Mouse (Mus musculus): ENCODE data around the gene Icosl. TPM values are rescaled to one million over a fixed set of nuclear protein-coding genes. Genes with fewer than 3 reads are reported as not detected.
"Not testable (repeated sequence)": the region's sequence is repeated elsewhere in the genome, so short reads cannot be mapped to it uniquely, and the experiment has no call there.

Gene Icosl
- total RNA-seq (2015; ENCODE audit: low replicate concordance) (2.9 and 3.4 TPM in 2 replicates), total RNA-seq (2017; ENCODE audit: low replicate concordance) (0.13 and 0.53 TPM in 2 replicates)

DNA sequence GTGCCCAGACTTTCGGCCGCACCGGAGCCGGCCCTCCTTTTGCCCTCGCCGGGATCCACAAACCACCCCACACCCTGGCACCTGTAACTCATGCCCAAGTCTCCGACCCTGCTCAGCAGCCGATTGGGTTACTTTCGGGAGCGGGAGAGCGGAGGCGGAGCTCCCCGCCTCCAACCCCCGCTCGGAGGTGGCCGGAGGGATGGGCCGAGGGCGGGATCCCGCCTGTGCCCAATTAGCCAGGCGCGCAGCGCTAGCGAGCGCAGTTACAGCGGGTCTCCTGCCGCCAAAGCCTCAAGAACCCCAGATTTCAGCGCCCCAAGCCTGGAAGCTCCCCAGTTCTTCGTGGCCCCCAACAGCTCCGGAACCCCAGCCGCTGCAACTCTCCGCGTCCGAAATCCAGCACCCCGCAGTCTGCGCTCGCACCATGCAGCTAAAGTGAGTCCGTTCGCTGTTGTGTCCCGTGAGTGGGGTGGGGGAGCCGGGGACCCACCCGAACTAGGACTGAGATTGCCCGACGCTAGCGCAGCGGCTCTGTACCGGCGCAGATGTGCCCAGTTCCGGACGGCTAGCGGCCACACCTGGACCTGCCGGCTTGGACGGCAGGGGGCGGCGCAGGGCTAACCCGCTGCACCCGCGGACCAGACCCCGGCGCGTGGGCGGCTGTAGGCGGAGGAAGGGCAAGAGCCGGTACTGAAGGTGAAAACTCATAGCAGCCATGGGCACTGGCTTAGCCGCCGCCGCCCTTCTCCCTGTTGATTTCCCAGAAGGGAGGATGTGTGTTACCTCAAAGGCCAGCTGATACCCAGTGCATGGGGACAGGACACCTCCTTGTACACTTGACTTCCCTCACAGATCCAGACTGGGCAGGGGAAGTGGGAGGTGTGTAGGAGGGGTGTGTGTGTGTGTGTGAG is at the start of gene Icosl:
Gene Icosl (plus strand): TSS at position 202 of the 911 bp plus-strand sequence.
- no peak for ATAC-seq (replicated peaks; ENCODE audit: low FRiP score, poor library complexity, severe bottlenecking)

DNA sequence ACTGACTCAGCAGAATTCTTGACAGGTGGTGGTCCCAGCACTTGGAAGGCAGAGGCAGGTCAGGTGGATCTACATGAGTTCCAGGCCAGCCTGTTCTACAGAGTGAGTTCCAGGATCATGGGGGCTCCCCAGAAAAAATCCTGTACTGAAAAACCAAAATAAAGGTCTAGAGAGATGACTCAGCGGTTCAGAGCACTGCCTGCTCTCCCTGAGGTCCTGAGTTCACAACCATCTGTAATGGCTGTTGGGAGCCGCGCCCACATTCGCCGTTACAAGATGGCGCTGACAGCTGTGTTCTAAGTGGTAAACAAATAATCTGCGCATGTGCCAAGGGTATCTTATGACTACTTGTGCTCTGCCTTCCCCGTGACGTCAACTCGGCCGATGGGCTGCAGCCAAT is 49.1 kb upstream of the Icosl start:
- not testable (repeated sequence) for ATAC-seq (replicated peaks; ENCODE audit: low FRiP score, poor library complexity, severe bottlenecking)

DNA sequence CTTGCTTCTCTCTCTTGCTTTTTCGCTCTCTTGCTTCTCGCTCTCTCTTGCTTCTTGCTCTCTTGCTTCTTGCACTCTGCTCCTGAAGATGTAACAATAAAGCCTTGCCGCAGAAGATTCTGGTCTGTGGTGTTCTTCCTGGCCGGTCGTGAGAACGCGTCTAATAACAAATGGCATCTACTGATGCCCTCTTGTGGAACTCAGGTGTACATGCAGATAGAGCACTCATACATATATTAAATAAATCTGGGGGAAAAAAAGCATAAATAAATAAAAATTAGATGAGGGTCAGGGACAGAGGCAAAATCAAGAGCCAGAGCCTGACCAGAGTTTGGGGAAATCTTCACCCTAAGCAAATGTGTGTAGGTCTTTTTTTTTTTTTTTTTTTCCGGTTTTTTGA is 43.6 kb upstream of the Icosl start:
- not testable (repeated sequence) for ATAC-seq (replicated peaks; ENCODE audit: low FRiP score, poor library complexity, severe bottlenecking)

DNA sequence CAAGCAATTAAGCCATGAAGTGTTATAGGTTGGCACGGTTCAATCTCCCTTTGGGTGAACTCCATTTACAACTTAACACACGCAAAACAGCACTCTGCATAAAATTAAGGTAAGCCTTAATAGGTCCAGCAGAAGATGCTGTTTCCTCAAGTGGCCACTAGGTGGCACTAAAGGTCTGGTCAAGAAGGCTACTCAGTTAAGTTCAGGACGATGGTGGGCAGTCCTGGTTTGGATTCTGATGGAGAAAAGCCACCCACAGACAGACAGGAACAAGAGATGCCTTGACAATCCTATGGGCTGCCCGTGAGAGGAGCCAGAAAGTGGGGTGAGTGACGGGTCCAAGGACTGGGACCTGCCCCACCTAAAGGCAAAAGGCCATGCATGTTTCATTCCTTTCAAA is 41.0 kb upstream of the Icosl start:
- peak; percentile 79 for ATAC-seq (replicated peaks; ENCODE audit: low FRiP score, poor library complexity, severe bottlenecking)

DNA sequence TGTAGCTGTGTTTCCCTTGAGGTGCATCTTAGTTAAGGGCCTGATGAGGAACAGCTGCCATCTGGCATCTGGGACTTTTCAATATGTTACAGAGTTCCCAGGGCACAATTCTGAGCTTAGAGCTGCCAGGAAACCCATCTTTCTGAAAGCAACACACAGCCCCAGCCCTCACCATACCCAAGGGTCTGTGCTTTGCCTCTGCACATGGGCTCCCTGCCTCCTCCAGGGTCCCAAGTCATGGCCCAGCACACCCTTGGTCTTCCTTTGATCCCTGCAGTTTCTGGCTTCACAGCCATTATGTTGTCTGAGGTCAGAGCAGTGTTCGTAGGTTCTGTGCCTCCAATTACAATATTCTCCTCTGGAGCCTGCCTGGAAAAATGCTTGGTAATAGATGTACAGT is 40.0 kb upstream of the Icosl start:
- ATAC-seq (replicated peaks; ENCODE audit: low FRiP score, poor library complexity, severe bottlenecking), result no peak

DNA sequence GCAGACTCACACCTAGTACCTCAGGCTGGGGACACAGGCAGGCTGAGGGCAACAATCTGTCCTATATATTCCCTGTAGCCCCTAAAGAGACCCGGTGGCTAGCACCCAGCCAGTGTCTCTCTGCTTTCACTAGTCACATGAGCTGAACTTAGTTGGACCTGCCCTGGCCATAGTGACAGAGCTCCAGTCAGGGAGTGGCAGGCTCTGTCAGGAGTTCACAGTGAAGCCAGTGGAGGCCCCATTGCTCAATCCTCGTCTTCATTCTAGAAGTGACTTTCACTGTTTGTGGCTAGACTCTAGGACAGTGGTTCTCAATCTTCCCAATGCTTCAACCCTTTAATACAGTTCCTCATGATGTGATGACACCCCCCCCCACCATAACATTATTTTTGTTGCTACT is 37.1 kb upstream of the Icosl start:
- no peak for ATAC-seq (replicated peaks; ENCODE audit: low FRiP score, poor library complexity, severe bottlenecking)

DNA sequence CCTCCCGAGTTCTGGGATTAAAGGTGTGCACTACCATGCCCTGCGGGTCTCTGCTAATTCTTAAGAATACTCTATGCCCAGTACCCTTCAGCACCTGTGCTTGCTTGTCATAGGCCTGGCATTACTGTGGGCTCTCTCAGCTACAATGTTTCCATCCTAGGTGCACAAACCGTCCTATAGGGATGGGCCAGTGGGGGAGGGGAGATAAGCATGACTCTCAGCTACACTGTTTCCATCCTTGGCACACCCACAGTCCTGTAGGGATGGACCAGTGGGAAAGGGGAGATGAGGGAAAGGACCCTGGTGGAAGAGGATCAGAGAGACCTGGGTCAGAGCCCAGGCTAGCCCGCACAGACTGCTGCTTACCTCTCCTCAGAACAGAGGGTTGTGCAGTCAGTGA is 32.0 kb upstream of the Icosl start:
- no peak for ATAC-seq (replicated peaks; ENCODE audit: low FRiP score, poor library complexity, severe bottlenecking)

DNA sequence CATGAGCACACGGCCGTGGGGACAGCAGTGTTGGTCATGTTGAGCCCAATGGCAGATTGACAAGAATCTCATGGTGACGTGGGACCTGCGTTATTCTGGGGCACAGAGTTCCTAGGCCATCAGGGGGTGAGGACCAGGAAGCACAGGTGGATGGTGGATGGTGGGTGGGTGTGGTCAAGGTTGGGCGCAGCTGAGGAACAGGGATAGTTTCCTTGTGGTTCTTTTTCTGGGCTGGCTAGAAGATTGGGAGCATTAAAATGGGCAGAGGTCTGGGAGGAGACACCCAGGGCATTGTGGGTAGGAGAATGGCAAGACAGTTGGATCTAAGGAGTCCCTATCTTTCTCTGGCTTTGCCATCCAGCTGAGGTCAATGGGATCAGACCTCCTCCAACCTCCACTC is 27.5 kb upstream of the Icosl start, which contains the start of gene Dnmt3l:
Gene Dnmt3l (plus strand): TSS at position 301 of the 400 bp plus-strand sequence.
- no peak for ATAC-seq (replicated peaks; ENCODE audit: low FRiP score, poor library complexity, severe bottlenecking)

DNA sequence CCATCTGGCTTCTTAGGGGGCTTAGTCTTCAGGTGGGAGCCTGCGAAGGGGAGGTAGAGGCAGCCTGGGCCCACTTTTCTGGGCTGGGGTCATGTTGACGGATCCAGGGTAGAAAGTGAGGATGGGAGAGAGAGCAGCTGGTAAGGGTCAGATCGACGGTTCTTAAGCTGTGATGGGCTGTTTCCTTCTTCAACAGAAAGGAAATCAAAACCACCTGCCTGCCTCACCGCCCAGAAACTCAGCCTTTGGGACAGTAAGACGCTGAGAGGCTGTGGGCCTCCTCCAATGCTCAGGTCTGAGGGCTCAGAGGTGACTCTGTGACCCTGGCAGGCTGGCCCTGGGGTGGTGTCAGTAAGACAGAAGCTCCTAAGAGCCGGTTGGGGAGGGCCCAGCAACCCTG is 27.0 kb upstream of the Icosl start:
- no peak for ATAC-seq (replicated peaks; ENCODE audit: low FRiP score, poor library complexity, severe bottlenecking)

DNA sequence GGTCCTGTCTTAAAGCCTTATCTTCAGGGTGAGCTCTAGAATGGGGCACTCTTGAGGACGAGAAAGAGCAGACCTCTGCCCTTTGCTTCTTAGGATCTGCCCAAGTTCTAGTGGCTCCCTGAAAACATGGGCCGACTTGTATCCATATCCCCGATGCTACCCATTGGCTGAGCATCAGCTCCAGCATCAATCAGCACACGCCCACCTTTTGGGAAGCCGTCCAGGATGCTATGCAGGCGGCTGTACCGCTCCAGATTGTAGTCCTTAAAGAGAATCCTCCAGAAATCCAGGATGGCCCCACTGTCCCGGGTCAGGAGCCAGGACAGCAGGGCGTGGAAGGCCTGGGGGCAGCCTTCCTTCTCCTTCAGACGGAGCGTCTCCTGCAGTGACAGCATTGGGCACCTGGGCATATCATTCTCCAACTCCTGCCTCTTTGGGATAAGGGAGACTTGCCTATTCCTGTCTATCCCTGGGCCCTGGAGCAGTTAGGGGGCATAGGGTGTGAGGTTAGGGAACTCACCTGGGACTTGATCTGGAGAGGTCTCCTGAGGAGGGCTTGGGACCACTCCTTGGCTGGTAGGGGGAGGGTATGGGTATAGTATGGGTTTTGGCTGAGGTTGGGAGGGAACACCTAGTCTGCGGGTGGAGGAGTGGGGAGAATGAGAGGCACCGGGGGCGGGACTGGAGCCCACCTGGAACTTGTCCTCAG is 26.3 kb upstream of the Icosl start:
- 0 out of 2 replicates have a peak, but pooled peaks have one; percentile 13 for ATAC-seq (replicated peaks; ENCODE audit: low FRiP score, poor library complexity, severe bottlenecking)

DNA sequence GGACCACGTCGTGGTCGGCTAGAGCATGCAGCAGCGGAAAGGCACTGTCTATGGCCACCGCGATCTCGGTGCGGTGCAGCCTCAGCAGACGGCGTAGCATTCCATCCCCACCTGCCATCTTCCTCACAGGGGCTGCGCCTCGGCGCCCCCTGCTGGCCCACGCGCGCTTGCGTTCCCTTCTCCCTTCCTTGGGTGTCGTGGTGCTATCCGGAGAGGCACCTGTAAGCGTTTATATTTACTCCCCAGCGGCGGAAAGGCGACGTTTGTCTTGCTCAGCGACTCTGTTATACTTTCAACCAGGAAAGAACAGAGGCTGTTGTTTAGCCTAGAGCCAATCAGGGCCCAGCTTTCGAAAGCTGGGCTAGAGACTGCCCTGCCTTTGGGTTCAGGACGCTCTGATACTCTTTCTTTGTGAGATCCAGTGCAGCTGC is 25.7 kb upstream of the Icosl start, which contains the start of gene Aire:
Gene Aire (minus strand): TSS at position 205 of the 431 bp plus-strand sequence.
- peak; percentile 12; the same call in 1 of the 2 replicates for ATAC-seq (replicated peaks; ENCODE audit: low FRiP score, poor library complexity, severe bottlenecking)

DNA sequence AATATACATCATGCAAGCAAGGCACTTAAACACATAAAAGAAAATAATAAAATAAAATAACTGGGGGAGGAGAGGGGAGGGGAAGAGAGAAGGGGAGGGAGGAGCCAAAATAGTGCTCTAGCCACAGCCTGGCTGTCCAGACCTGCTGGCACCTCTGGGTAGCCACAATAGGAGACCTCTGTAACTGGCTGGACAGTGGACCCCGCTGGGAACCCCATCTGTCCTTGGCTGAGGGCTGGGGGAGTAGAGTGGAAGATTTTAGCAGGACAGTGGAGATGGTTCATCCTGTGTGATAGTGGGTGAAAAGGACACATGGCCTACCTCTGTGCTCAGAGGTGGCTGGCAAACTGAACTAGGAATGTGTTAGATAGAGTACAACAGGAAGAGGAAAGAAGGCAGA is 24.6 kb upstream of the Icosl start:
- no peak for ATAC-seq (replicated peaks; ENCODE audit: low FRiP score, poor library complexity, severe bottlenecking)

DNA sequence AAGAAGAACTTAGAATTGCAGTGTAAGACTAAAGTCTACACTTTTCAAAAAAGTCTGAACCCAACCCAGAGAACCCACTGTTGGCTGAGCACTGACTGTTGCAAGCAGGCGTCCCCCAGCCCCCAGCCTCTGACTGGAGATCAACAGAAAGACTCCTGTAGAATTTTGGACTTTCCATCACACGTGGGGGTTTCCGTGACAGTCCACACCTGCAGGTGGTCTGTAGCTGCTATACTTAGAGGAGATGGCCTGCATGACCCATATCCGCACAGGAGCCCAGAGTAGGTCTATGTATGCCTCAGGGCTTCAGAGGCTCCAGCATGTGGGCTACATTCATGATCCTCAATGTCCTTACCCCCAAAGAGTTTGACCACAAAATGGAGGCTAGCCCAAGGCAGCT is 22.7 kb upstream of the Icosl start:
- no peak for ATAC-seq (replicated peaks; ENCODE audit: low FRiP score, poor library complexity, severe bottlenecking)

DNA sequence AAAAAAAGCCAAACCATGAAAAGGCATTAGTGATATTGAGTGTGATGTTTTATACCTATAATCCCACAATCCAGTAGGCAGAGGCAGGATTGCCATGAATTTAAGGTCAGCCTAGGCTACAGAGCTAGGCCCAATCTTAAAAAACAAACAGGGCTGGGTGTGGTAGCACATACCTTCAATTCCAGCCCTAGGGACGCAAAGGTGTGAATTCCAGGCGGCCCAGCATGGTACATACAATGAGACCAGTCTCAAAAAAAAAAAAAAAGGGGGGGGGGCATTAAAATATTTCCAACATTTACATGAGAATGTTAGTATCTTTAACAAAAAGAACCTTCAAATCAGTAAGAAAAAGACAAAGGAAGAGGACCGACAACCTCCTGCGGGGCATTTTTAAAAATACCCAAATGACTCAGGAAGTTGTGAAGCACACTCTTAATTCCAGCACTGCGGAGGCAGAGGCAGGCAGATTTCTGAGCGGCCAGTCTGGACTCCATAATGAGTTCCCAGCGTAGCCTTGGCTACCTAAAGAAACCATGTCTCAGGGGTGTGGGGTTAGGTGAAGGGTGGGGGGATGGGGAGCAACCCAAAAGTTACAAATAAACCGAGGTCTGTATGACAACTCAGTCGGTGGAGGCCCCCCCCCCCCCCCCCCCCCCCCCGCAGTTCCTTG is 20.9 kb upstream of the Icosl start:
- ATAC-seq (replicated peaks; ENCODE audit: low FRiP score, poor library complexity, severe bottlenecking), result no peak

DNA sequence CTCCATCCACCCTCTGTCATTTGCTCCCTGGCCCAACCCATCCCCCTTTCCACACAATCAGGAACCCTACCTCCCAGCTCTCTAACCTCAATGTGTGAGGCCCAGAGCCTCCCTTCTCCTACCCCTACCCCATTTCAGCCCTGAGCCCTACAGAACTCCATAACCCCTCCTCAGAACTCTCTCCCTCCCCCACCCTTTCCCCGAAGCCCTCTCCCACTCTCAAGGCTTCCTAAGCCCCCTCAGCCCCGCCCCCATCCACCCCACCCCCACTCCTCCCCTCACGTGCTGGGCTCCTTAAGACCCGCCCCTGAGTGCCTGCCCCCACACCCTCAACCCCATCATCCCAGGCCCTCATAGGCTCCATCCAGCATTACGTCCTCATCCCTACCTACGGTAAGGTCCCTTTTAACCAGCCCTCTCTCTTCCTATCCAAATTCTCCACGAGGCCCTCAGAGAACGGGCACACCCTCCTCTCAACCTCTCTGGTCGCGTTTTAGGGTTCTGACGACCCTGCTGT is 19.5 kb upstream of the Icosl start:
- ATAC-seq (replicated peaks; ENCODE audit: low FRiP score, poor library complexity, severe bottlenecking), result no peak

DNA sequence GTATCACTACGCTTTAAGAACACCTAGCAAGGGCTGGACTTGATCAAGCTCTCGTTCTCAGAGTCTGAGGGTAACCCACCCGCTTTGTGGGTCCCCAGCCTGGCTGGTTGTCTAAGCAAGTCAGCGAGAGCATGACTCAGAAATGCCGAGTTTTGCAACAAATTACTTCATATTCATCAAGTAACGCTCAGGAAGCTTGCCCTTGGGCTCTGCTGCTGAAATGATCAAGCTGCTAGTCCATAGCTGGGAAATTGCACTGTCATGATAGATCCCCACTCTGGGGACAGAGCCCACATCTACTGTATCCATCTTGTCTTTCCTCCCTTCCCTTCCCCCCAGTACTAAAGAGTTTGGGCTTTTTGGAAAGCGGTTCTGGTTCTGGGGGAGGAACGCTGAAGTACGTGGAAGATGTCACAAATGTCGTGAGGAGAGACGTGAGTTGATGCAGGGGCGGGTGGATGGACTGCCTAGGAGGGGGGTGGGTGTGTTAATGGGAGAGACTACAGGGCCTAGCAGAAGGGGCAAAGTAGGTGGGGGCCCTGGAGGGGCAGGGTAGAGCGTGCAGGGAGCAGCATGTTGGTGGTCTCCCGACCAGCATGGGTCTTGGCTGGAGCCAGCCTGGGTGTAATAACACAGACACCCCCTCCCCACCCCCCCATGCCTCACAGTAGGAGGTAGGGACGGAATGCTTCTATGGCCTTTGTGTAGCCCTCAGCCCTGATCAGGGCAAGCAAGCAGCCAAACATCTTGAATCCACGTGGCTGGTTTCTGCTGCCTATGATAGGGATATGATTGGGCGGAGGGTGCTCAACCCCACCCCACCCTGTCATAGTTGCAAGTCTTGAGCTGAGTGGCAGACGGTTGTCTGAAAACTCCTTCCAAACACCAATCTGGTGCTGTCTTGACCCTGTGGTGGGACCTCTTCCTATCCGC is 14.2 kb upstream of the Icosl start:
- no peak for ATAC-seq (replicated peaks; ENCODE audit: low FRiP score, poor library complexity, severe bottlenecking)

DNA sequence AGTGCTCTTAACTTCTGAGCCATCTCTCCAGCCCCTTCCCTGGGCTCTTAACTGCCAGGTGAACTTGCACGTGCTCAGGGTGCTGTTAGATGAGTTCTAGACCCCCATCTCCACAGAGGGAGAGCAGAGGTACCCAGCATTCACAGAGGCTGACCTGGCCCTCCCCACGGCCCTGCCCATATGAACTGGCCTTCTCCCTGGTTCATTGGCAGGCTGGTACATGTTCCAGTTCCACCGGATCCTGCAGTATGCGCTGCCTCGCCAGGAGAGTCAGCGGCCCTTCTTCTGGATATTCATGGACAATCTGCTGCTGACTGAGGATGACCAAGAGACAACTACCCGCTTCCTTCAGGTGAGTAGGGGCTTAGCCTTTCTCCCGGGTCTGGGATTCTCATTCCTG is 12.0 kb upstream of the Icosl start:
- ATAC-seq (replicated peaks; ENCODE audit: low FRiP score, poor library complexity, severe bottlenecking), result no peak

DNA sequence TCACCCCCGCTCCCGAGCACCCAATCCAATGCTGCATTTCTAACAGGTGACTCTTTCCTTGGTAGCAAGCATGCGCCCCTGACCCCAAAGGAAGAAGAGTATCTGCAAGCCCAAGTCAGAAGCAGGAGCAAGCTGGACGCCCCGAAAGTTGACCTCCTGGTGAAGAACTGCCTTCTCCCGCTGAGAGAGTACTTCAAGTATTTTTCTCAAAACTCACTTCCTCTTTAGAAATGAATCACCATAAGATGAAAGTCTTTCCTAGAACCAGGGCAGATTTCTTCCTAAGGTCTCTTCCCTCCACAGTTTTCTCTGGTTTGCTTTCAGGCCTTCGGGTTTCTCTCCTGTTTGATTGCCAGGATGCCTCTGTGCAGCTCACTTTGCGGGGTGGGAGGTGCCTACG is 6.0 kb upstream of the Icosl start:
- no peak for ATAC-seq (replicated peaks; ENCODE audit: low FRiP score, poor library complexity, severe bottlenecking)

DNA sequence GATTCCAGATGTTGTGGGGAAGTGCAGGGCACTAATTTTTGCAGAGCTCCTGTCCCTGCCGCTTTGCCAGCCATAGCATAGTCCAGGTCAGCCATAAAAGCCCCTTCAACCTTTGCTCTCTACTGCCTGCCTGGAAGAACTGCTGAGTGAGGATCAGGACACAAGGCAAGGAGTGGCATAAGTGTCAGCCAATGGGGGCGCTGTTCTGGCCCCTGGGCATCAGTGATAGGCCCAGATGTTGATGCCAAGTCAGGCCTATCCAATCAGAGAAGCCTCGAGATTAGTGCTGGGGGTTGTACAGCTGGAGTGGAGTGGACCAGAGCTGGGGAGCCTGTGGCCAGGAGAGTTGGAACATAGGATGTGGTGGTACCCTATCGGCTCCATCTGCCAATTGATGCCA is 1.9 kb upstream of the Icosl start:
- no peak for ATAC-seq (replicated peaks; ENCODE audit: low FRiP score, poor library complexity, severe bottlenecking)
